Mouse (Mus musculus) heart, embryonic 10.5 days (tissue): ENCODE measurements around the gene Krtap5-3. TPM values are rescaled to one million over a fixed set of nuclear protein-coding genes. Genes with fewer than 3 reads are reported as not detected.
"Not testable (repeated sequence)": the region's sequence is repeated elsewhere in the genome, so short reads cannot be mapped to it uniquely, and the experiment has no call there.

Experiments used
- DNase-seq: peaks from one replicate; pipeline ENCODE4 v3.0.0-alpha.2; 2017; ENCODE audit warnings: low spot score
- H3K27ac ChIP-seq: fragments of 300-500 bp; sonication (generic); 2 replicates; pipeline ENCODE4 v1.5.1; 2016; ENCODE audit warnings: mild to moderate bottlenecking
- H3K27me3 ChIP-seq: fragments of 300-500 bp; sonication (generic); 2 replicates; pipeline ENCODE4 v1.6.1; 2016; ENCODE audit warnings: mild to moderate bottlenecking; ENCODE audit not compliant: poor library complexity, insufficient read depth, severe bottlenecking
- H3K36me3 ChIP-seq: fragments of 300-500 bp; sonication (generic); 2 replicates; pipeline ENCODE4 v1.6.1; 2016; ENCODE audit warnings: mild to moderate bottlenecking, moderate library complexity
- H3K4me1 ChIP-seq: fragments of 300-500 bp; sonication (generic); 2 replicates; pipeline ENCODE4 v1.6.1; 2016; ENCODE audit warnings: mild to moderate bottlenecking
- H3K4me3 ChIP-seq: fragments of 300-500 bp; sonication (generic); 2 replicates; pipeline ENCODE4 v1.5.1; 2016; ENCODE audit warnings: mild to moderate bottlenecking, moderate library complexity
- H3K9me3 ChIP-seq: fragments of 300-500 bp; sonication (generic); 2 replicates; pipeline ENCODE4 v1.6.1; 2016; ENCODE audit warnings: mild to moderate bottlenecking, moderate library complexity
- WGBS: fragments of 180-500 bp; shearing (Covaris S2); methylation state at CpG from one replicate; pipeline ENCODE4 v1.1.7; 2016; 5-methylcytosine and 5-hydroxymethylcytosine counted together
- polyA plus RNA-seq: library from polyadenylated mRNA; unstranded; fragments of >200 nt; fragmentation: Nextera tagmentation; extraction: Ambion mirVana; gene quantifications from 2 replicates; pipeline ENCODE4 v1.2.1, GENCODE M21; 2016

Gene Krtap5-3
- polyA plus RNA-seq, 1 experiment from 2014 or later: not detected

DNA sequence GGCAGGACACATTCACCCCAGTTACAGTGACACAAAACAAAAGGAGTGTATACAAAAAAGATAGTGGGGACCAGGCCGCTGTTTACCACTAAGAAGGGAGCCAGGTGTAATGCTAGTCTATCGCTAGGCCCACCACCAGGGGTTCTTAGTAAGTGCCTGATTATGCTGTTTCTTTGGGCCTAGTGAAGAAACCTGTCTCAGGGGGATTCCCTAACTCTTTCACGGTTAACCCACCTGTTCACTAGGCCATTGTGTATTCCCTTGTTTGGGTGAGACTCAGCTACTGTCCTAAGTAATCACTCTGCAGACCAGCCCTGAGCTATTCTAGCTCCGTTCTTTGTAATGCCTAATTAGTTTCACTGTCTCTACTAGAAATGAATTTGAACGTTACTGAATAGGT is 5.7 kb downstream of the Krtap5-3 start:
- 76% methylated on average over 5 of the region's 5 CpGs for WGBS
- H3K27ac ChIP-seq, H3K9me3 ChIP-seq, DNase-seq, H3K36me3 ChIP-seq, H3K4me1 ChIP-seq, H3K4me3 ChIP-seq: not testable (repeated sequence)
- H3K27me3 ChIP-seq: peaks cover 12% of the 10 kb centered on the region; the same call in 1 of the 2 replicates

DNA sequence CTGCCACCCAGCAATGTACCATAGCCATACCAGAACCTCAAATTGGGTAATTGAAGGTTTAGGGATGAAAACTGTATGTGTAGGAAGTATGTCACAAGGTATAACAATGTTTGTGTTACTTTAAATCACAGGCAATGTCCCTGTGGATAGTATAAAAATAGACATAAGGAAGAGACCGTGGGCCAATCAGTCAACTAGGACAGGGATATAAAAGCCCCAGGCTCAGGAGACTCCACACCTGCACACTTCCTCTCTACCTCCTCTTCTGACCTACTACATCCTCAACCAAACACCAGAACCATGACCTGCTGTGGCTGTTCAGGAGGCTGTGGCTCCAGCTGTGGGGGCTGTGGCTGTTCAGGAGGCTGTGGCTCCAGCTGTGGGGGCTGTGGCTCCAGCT is 10.4 kb downstream of the Krtap5-3 start, which contains the start of gene Gm7579:
Gene Gm7579, plus strand, starts transcription at position 301 of the 400 bp plus-strand sequence.
- H3K4me3 ChIP-seq: no peak within 1 kb of the TSS
- H3K36me3 ChIP-seq: no peaks in the 10 kb centered on the region
- no peak for DNase-seq
- no peaks in the 10 kb centered on the region for H3K4me1 ChIP-seq
- H3K27ac ChIP-seq: no peak within 1 kb of the TSS
- H3K27me3 ChIP-seq: no peaks in the 10 kb centered on the region
- WGBS: 73% methylated on average over 1 of the region's 1 CpGs
- no peaks in the 10 kb centered on the region for H3K9me3 ChIP-seq

DNA sequence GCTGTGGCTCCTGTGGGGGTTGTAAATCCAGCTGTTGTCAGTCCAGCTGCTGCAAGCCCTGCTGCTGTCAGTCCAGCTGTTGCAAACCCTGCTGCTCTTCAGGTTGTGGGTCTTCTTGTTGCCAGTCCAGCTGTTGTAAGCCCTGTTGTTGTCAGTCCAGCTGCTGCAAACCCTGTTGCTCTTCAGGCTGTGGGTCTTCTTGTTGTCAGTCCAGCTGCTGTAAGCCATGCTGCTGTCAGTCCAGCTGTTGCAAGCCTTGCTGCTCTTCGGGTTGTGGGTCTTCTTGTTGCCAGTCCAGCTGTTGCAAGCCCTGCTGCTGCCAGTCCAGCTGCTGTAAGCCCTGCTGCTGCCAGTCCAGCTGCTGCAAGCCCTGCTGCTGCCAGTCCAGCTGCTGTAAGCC is 11.0 kb downstream of the Krtap5-3 start:
- not testable (repeated sequence) for H3K27ac ChIP-seq, H3K27me3 ChIP-seq, H3K9me3 ChIP-seq, H3K36me3 ChIP-seq, H3K4me3 ChIP-seq, H3K4me1 ChIP-seq, DNase-seq
- 58% methylated on average over 1 of the region's 1 CpGs for WGBS

- WGBS: 25% methylated on average over 2 of the region's 2 CpGs
These were observed 23.4 kb downstream of the Krtap5-3 start for GRCm38 (mm10) chr7:142224518-142224917.

GRCm38 (mm10) chr7:142229871-142230270 is 28.7 kb downstream of the Krtap5-3 start, which contains the start of gene Krtap5-5:
Gene Krtap5-5, minus strand, starts transcription at chr7:142229971.
- WGBS: 45% methylated on average over 3 of the region's 3 CpGs
- not testable (repeated sequence) for H3K4me1 ChIP-seq, H3K27ac ChIP-seq, H3K4me3 ChIP-seq, DNase-seq, H3K36me3 ChIP-seq, H3K9me3 ChIP-seq, H3K27me3 ChIP-seq

More at GRCm38 (mm10) chr7:142224518-142224917, 23.4 kb downstream of the Krtap5-3 start:
- no peaks in the 10 kb centered on the region for H3K27me3 ChIP-seq
- no peak for DNase-seq
- H3K27ac ChIP-seq: 0 out of 2 replicates have a peak overlapping the region, but pooled peaks have one; percentile 38
- no peaks in the 10 kb centered on the region for H3K9me3 ChIP-seq
- H3K4me3 ChIP-seq: no peak overlapping the region
- no peaks in the 10 kb centered on the region for H3K36me3 ChIP-seq
- H3K4me1 ChIP-seq: peaks cover 11% of the 10 kb centered on the region

GRCm38 (mm10) chr7:142231540-142231939 is 30.4 kb downstream of the Krtap5-3 start:
- no peak for DNase-seq
- H3K4me3 ChIP-seq: no peak overlapping the region
- no peaks in the 10 kb centered on the region for H3K27me3 ChIP-seq
- no peaks in the 10 kb centered on the region for H3K36me3 ChIP-seq
- H3K9me3 ChIP-seq: no peaks in the 10 kb centered on the region
- H3K4me1 ChIP-seq: no peaks in the 10 kb centered on the region
- no peak overlapping the region for H3K27ac ChIP-seq
- WGBS: 34% methylated on average over 1 of the region's 1 CpGs

GRCm38 (mm10) chr7:142240978-142241377 is 39.8 kb downstream of the Krtap5-3 start, which contains the start of gene Gm40460:
Gene Gm40460, minus strand, starts transcription at chr7:142241078.
- no peak for DNase-seq
- no peaks in the 10 kb centered on the region for H3K36me3 ChIP-seq
- H3K4me1 ChIP-seq: 0 out of 2 replicates have a peak, but pooled peaks cover 3% of the 10 kb centered on the region
- H3K27me3 ChIP-seq: no peaks in the 10 kb centered on the region
- WGBS: 54% methylated on average over 2 of the region's 2 CpGs
- no peak within 1 kb of the TSS for H3K4me3 ChIP-seq
- H3K9me3 ChIP-seq: no peaks in the 10 kb centered on the region
- no peak within 1 kb of the TSS for H3K27ac ChIP-seq

DNA sequence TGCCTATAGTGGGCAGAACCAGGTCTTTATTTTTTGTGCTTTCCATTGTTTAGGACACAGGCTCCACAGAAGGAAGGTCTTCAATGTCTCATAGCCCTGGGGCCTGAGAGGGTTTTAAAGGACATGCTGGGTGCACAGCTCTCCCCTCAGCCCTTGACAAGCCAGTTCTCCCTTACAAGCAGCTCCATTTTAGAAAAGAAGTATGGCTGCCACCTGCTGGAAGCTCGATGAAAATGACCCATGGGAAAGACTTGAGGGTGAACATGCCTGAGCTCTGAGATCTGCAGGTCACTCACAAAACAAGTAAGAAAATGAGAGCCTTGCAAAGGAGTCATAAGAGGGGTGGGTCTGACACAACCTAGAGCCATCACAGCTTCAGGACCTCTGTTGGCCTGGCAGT is 48.7 kb downstream of the Krtap5-3 start:
- Histone ChIP-seq H3K4me1 (no peaks in the 10 kb centered on the region), H3K9me3 (no peaks in the 10 kb centered on the region), H3K4me3 (no peak overlapping the region), H3K36me3 (no peaks in the 10 kb centered on the region), H3K27ac (no peak overlapping the region), H3K27me3 (peaks cover 8% of the 10 kb centered on the region; the same call in 1 of the 2 replicates)
- no peak for DNase-seq
- WGBS: 0% methylated on average over 1 of the region's 1 CpGs

Other genes starting within 250 kb of the Krtap5-3 start
- 52.4 and 54.9 TPM in 2 replicates for gene Mob2, start 140.3 kb upstream of the Krtap5-3 start, polyA plus RNA-seq
- 5.3 and 9.0 TPM in 2 replicates for gene Dusp8, start 105.5 kb upstream of the Krtap5-3 start, polyA plus RNA-seq
- gene Gm45618, start 80.6 kb upstream of the Krtap5-3 start, polyA plus RNA-seq: not detected in 2 replicates
- not detected in 2 replicates for gene Gm39115, start 65.3 kb upstream of the Krtap5-3 start, polyA plus RNA-seq
- gene Gm45337, start 56.8 kb upstream of the Krtap5-3 start, polyA plus RNA-seq: not detected in 2 replicates
- not detected in 2 replicates for gene Gm29735, start 44.3 kb upstream of the Krtap5-3 start, polyA plus RNA-seq
- gene Gm4553, start 35.6 kb upstream of the Krtap5-3 start, polyA plus RNA-seq: not detected in 2 replicates
- not detected in 2 replicates for gene Krtap5-2, start 25.4 kb upstream of the Krtap5-3 start, polyA plus RNA-seq
- gene Gm10153, start 11.0 kb upstream of the Krtap5-3 start, polyA plus RNA-seq: not detected in 2 replicates
- gene Gm7579, start 10.5 kb downstream of the Krtap5-3 start, polyA plus RNA-seq: not detected in 2 replicates
- not detected in 2 replicates for gene Krtap5-5, start 28.6 kb downstream of the Krtap5-3 start, polyA plus RNA-seq
- gene Gm40460, start 39.7 kb downstream of the Krtap5-3 start, polyA plus RNA-seq: not detected in 2 replicates
- not detected in 2 replicates for gene Gm2431, start 57.0 kb downstream of the Krtap5-3 start, polyA plus RNA-seq
- not detected in 2 replicates for gene Gm4559, start 73.0 kb downstream of the Krtap5-3 start, polyA plus RNA-seq
- gene Krtap5-1, start 95.8 kb downstream of the Krtap5-3 start, polyA plus RNA-seq: not detected in 2 replicates
- 0.34 TPM in 1 of 2 replicates, not detected in the other for gene Krtap5-4, start 102.2 kb downstream of the Krtap5-3 start, polyA plus RNA-seq
- 7.7 and 12.5 TPM in 2 replicates for gene Ifitm10, start 172.4 kb downstream of the Krtap5-3 start, polyA plus RNA-seq
- 0.55 and 0.92 TPM in 2 replicates for gene Gm49369, start 181.3 kb downstream of the Krtap5-3 start, polyA plus RNA-seq
- gene Ctsd, start 186.7 kb downstream of the Krtap5-3 start, polyA plus RNA-seq: 293 and 402 TPM in 2 replicates
- gene Syt8, start 233.5 kb downstream of the Krtap5-3 start, polyA plus RNA-seq: 0.38 and 1.3 TPM in 2 replicates
- gene Tnni2, start 240.4 kb downstream of the Krtap5-3 start, polyA plus RNA-seq: 51.9 and 56.4 TPM in 2 replicates